Mouse (Mus musculus): Measurements from ENCODE around the gene Dlgap4. TPM values are rescaled to one million over a fixed set of nuclear protein-coding genes. Genes with fewer than 3 reads are reported as not detected.

Gene Dlgap4
- polyA plus RNA-seq, 1 experiment from 2014 or later: 55.5 TPM

DNA sequence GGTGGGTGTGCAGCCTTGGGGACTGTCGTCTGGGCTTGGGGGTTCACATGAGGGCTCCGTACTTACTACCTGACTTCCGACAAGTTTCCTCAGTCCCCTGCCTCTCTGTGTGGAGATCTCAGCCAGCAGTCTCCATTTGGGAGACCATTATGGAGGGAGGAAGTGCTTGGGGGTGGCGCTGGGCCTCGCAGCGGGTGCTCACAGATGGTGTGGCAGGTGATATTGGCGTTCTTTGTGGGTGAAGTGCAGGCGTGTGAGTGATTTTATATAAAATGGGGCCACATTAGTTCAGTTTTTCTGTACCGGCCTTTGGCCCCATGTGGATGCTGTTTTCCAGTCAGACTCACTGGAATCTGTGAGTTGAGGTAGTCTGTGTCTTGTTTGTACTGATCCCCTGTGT, 12.6 kb downstream of the Dlgap4 start:
- H3K27ac ChIP-seq (ENCODE audit: low read length): no peak overlapping the region
- 77% methylated on average over 9 of the region's 9 CpGs for WGBS
- no peaks in the 10 kb centered on the region for H3K27me3 ChIP-seq (ENCODE audit: control insufficient read depth, insufficient read depth, low read length)
- H3K4me2 ChIP-seq (ENCODE audit: low read depth, low read length): no peak overlapping the region
- H3K4me3 ChIP-seq (replicated peaks; ENCODE audit: low read length): no peak overlapping the region
- H3K4me1 ChIP-seq (ENCODE audit: control insufficient read depth, insufficient read depth, low read length): no peaks in the 10 kb centered on the region
- no peaks in the 10 kb centered on the region for H3K9me3 ChIP-seq (replicated peaks; ENCODE audit: control insufficient read depth, low read length)
- no peak for ATAC-seq (ENCODE audit: insufficient read depth, low FRiP score)
- H3K9ac ChIP-seq (ENCODE audit: low read length): no peak overlapping the region
- H3K36me3 ChIP-seq (ENCODE audit: control insufficient read depth, insufficient read depth, low read length): no peaks in the 10 kb centered on the region

DNA sequence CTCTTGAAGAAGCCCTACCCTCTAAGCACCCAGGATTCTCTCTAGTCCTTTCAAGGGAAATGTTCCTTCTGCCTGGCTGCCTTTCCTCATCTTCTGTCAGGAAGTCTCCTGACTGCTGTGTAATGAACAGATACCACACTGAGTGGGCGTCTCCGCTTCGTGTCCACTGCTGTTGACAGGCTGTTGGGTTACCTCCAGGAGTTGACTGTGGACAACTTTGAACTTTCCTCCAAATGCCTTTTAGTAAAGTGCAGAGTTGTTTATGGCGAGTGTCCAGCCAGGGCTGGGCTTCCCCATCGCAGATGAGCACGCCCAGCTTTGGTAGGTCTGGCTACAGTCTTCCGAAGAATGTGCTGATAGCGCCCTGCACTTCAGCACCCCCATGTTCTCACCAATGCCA, 13.0 kb downstream of the Dlgap4 start:
- H3K36me3 ChIP-seq (ENCODE audit: control insufficient read depth, insufficient read depth, low read length): no peaks in the 10 kb centered on the region
- 73% methylated on average over 8 of the region's 8 CpGs for WGBS
- no peak overlapping the region for H3K4me2 ChIP-seq (ENCODE audit: low read depth, low read length)
- H3K9ac ChIP-seq (ENCODE audit: low read length): no peak overlapping the region
- H3K9me3 ChIP-seq (replicated peaks; ENCODE audit: control insufficient read depth, low read length): no peaks in the 10 kb centered on the region
- no peak overlapping the region for H3K27ac ChIP-seq (ENCODE audit: low read length)
- ATAC-seq (ENCODE audit: insufficient read depth, low FRiP score): no peak
- no peaks in the 10 kb centered on the region for H3K4me1 ChIP-seq (ENCODE audit: control insufficient read depth, insufficient read depth, low read length)
- no peak overlapping the region for H3K4me3 ChIP-seq (replicated peaks; ENCODE audit: low read length)
- no peaks in the 10 kb centered on the region for H3K27me3 ChIP-seq (ENCODE audit: control insufficient read depth, insufficient read depth, low read length)

DNA sequence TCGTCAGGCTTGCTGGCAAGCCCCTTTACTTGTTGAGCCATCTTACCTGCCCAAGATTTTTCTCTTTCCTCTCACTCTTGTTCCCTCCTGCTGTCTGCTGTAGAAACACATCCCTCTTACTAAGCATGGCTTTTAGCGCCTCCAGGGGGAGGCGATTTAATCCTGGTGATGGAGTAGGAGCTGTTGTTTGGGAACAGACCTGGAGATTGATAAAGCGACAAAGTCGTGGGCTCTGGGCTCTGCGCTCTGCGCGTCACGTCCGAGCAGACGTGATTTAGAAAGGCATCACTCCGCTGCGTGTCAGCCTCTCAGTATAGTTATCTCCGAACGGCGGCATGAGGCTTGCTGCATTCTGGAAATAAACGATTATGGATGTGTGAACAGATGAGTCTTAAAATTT, 14.4 kb downstream of the Dlgap4 start:
- Histone ChIP-seq H3K36me3 (ENCODE audit: control insufficient read depth, insufficient read depth, low read length) (no peaks in the 10 kb centered on the region), H3K9ac (ENCODE audit: low read length) (no peak overlapping the region), H3K4me3 (replicated peaks; ENCODE audit: low read length) (no peak overlapping the region), H3K4me1 (ENCODE audit: control insufficient read depth, insufficient read depth, low read length) (no peaks in the 10 kb centered on the region), H3K9me3 (replicated peaks; ENCODE audit: control insufficient read depth, low read length) (no peaks in the 10 kb centered on the region), H3K27me3 (ENCODE audit: control insufficient read depth, insufficient read depth, low read length) (no peaks in the 10 kb centered on the region), H3K4me2 (ENCODE audit: low read depth, low read length) (no peak overlapping the region), H3K27ac (ENCODE audit: low read length) (no peak overlapping the region)
- no peak for ATAC-seq (ENCODE audit: insufficient read depth, low FRiP score)
- 46% methylated on average over 17 of the region's 17 CpGs for WGBS

DNA sequence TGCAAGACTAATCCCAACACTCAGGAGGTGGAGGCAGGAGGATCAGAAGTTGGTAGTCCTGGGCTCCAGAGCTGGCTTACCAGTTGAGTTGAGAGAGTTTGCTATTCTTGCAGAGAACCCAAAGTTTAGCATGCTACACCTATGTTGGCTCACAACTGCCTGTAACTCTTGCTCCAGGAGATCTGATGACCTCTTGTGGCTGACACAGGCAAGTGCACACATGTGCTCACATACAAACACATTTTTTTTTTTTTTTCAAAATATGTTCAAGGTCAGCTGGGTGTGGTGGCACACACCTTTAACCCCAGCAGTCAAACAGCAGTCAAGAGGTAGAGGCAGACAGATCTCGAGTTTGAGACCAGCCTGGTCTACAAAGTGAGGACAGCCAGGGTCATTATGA, 16.8 kb downstream of the Dlgap4 start:
- Histone ChIP-seq H3K4me3 (replicated peaks; ENCODE audit: low read length) (no peak overlapping the region), H3K27me3 (ENCODE audit: control insufficient read depth, insufficient read depth, low read length) (no peaks in the 10 kb centered on the region), H3K9ac (ENCODE audit: low read length) (no peak overlapping the region), H3K4me2 (ENCODE audit: low read depth, low read length) (no peak overlapping the region), H3K27ac (ENCODE audit: low read length) (no peak overlapping the region), H3K4me1 (ENCODE audit: control insufficient read depth, insufficient read depth, low read length) (no peaks in the 10 kb centered on the region), H3K36me3 (ENCODE audit: control insufficient read depth, insufficient read depth, low read length) (no peaks in the 10 kb centered on the region), H3K9me3 (replicated peaks; ENCODE audit: control insufficient read depth, low read length) (no peaks in the 10 kb centered on the region)
- WGBS: 68% methylated on average over 1 of the region's 1 CpGs
- ATAC-seq (ENCODE audit: insufficient read depth, low FRiP score): no peak

DNA sequence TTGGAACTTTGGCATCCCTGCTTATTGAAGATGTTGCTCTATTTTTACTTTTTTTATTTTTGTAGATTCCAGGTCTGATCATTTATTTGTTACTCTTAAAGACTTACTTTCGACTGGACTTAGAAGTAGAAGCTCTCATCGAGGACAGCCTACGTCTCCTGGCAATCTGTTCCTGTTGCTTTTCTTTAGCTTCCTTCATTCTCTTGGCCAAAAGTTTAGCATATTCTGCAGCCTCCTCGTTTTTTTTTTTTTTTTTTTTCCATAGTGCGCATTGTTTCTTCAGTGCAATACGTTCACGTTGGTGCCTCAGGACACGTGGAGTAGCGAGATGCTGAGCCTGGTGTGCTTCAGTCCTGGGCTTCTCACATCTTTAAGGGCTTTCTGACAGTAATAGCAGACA, 19.2 kb downstream of the Dlgap4 start:
- no peak overlapping the region for H3K4me3 ChIP-seq (replicated peaks; ENCODE audit: low read length)
- H3K4me1 ChIP-seq (ENCODE audit: control insufficient read depth, insufficient read depth, low read length): no peaks in the 10 kb centered on the region
- H3K9me3 ChIP-seq (replicated peaks; ENCODE audit: control insufficient read depth, low read length): no peaks in the 10 kb centered on the region
- H3K27me3 ChIP-seq (ENCODE audit: control insufficient read depth, insufficient read depth, low read length): no peaks in the 10 kb centered on the region
- no peak overlapping the region for H3K4me2 ChIP-seq (ENCODE audit: low read depth, low read length)
- 85% methylated on average over 9 of the region's 9 CpGs for WGBS
- no peak overlapping the region for H3K9ac ChIP-seq (ENCODE audit: low read length)
- ATAC-seq (ENCODE audit: insufficient read depth, low FRiP score): no peak
- no peak overlapping the region for H3K27ac ChIP-seq (ENCODE audit: low read length)
- H3K36me3 ChIP-seq (ENCODE audit: control insufficient read depth, insufficient read depth, low read length): no peaks in the 10 kb centered on the region

DNA sequence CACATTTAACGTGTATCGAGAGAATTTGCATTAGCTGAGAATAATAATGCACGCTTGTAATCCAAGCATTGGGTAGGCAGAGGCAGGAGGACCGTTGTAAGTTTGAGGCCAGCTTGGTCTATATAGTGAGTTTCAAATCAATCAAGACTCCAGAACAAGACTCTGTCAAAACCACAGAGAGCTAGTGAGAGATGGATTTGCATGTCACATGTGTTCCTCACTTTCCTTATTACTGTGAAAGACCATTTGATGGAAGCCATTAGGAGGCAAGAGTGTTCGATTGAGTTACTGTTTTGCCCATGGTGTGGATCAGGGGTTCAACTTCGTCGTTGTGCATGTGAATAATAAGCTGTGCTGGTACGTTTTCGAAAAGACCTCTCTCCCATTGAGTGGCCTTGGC, 21.6 kb downstream of the Dlgap4 start:
- H3K27ac ChIP-seq (ENCODE audit: low read length): no peak overlapping the region
- no peaks in the 10 kb centered on the region for H3K36me3 ChIP-seq (ENCODE audit: control insufficient read depth, insufficient read depth, low read length)
- H3K9me3 ChIP-seq (replicated peaks; ENCODE audit: control insufficient read depth, low read length): no peaks in the 10 kb centered on the region
- H3K4me2 ChIP-seq (ENCODE audit: low read depth, low read length): no peak overlapping the region
- H3K4me3 ChIP-seq (replicated peaks; ENCODE audit: low read length): no peak overlapping the region
- no peak for ATAC-seq (ENCODE audit: insufficient read depth, low FRiP score)
- no peaks in the 10 kb centered on the region for H3K27me3 ChIP-seq (ENCODE audit: control insufficient read depth, insufficient read depth, low read length)
- no peak overlapping the region for H3K9ac ChIP-seq (ENCODE audit: low read length)
- 82% methylated on average over 9 of the region's 9 CpGs for WGBS
- no peaks in the 10 kb centered on the region for H3K4me1 ChIP-seq (ENCODE audit: control insufficient read depth, insufficient read depth, low read length)

DNA sequence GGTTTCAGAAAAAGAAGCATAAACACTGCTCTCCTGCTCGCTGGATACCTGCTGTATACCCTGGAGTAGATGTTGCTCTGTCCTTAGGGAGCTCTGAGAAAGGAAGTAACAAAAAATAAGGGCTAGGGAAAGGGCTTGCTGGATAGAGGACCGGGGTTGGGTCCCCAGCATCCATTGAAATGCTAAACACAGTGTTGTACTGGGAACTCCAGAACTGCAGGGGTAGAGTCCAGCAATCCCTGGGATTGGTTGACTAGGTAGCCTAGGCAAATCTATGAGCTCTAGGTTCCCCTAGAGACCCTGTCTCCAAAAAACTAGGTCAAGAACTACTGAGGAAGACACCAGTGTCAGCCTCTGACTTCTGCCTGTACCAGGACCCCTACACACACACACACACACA, 27.6 kb downstream of the Dlgap4 start:
- Histone ChIP-seq H3K27me3 (ENCODE audit: control insufficient read depth, insufficient read depth, low read length) (no peaks in the 10 kb centered on the region), H3K27ac (ENCODE audit: low read length) (no peak overlapping the region), H3K4me1 (ENCODE audit: control insufficient read depth, insufficient read depth, low read length) (no peaks in the 10 kb centered on the region), H3K4me2 (ENCODE audit: low read depth, low read length) (no peak overlapping the region), H3K4me3 (replicated peaks; ENCODE audit: low read length) (no peak overlapping the region), H3K36me3 (ENCODE audit: control insufficient read depth, insufficient read depth, low read length) (no peaks in the 10 kb centered on the region), H3K9me3 (replicated peaks; ENCODE audit: control insufficient read depth, low read length) (0 out of 2 replicates have a peak, but pooled peaks cover 5% of the 10 kb centered on the region), H3K9ac (ENCODE audit: low read length) (no peak overlapping the region)
- ATAC-seq (ENCODE audit: insufficient read depth, low FRiP score): no peak
- 58% methylated on average over 2 of the region's 2 CpGs for WGBS

DNA sequence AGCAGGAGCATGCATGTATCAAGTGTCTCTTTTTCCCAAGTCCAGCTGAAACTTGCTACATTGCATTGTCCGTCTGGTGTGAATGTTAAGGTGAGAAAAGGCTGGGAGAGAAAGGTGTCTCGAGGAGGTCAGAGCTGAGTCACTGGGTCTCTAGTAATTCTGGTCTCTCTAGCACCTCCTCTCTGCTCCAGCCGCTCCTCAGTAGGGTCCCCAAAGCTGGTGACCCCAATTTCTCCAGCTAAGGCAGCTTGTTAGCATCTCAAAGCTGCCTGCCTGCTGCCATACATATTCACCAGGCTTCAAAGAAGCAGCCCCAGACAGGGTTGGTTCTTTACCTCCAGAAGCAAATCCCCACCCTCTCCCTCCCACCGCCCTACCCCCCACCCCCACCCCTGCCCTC, 29.4 kb downstream of the Dlgap4 start:
- no peak for ATAC-seq (ENCODE audit: insufficient read depth, low FRiP score)
- no peaks in the 10 kb centered on the region for H3K36me3 ChIP-seq (ENCODE audit: control insufficient read depth, insufficient read depth, low read length)
- 16% methylated on average over 4 of the region's 4 CpGs for WGBS
- 0 out of 2 replicates have a peak, but pooled peaks cover 5% of the 10 kb centered on the region for H3K9me3 ChIP-seq (replicated peaks; ENCODE audit: control insufficient read depth, low read length)
- H3K9ac ChIP-seq (ENCODE audit: low read length): no peak overlapping the region
- H3K27ac ChIP-seq (ENCODE audit: low read length): no peak overlapping the region
- no peak overlapping the region for H3K4me2 ChIP-seq (ENCODE audit: low read depth, low read length)
- H3K27me3 ChIP-seq (ENCODE audit: control insufficient read depth, insufficient read depth, low read length): no peaks in the 10 kb centered on the region
- no peak overlapping the region for H3K4me3 ChIP-seq (replicated peaks; ENCODE audit: low read length)
- H3K4me1 ChIP-seq (ENCODE audit: control insufficient read depth, insufficient read depth, low read length): no peaks in the 10 kb centered on the region

DNA sequence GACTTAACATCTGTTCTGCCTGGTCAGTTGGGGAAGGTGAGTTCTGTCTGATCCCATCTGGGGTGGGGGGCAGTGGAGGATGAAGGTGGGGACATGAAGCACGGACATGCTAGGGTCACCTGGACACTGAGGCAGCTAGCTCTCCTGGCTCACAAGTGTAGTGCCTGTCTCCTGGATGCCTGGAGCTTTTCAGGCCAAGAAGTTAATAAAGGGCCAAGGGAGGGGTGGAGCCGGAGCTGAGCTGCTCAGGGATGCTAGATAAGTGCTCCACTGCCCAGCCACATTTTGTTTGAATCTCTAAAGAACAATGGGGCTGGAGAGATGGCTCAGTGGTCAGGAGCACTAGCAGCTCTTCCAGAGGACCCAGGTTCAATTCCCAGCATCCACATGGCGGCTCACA, 29.9 kb downstream of the Dlgap4 start:
- no peak for ATAC-seq (ENCODE audit: insufficient read depth, low FRiP score)
- Histone ChIP-seq H3K9ac (ENCODE audit: low read length) (no peak overlapping the region), H3K27ac (ENCODE audit: low read length) (no peak overlapping the region), H3K27me3 (ENCODE audit: control insufficient read depth, insufficient read depth, low read length) (no peaks in the 10 kb centered on the region), H3K4me1 (ENCODE audit: control insufficient read depth, insufficient read depth, low read length) (no peaks in the 10 kb centered on the region), H3K4me3 (replicated peaks; ENCODE audit: low read length) (no peak overlapping the region), H3K4me2 (ENCODE audit: low read depth, low read length) (no peak overlapping the region), H3K36me3 (ENCODE audit: control insufficient read depth, insufficient read depth, low read length) (no peaks in the 10 kb centered on the region), H3K9me3 (replicated peaks; ENCODE audit: control insufficient read depth, low read length) (0 out of 2 replicates have a peak, but pooled peaks cover 5% of the 10 kb centered on the region)
- 42% methylated on average over 3 of the region's 3 CpGs for WGBS

DNA sequence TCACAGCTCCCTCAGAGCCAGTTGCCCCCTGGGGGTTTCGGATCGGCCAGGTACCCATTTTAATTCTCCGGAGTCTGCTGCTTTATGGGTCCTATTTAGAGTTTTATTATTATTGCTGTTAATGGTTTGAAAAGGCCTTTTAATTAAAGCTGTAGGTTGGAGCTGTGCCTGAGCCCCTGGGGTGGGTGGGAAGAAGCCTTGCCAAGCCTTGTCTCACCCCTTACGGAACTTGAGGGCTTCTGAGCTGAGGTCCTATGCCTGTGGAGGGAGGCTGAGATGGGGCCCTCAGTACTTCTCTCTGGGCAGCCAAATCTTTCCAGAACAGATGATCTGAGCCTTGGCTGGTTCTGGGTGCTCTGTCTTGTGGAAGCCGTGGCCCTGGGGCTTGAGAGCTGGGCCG, 31.6 kb downstream of the Dlgap4 start:
- Histone ChIP-seq H3K27me3 (ENCODE audit: control insufficient read depth, insufficient read depth, low read length) (no peaks in the 10 kb centered on the region), H3K4me3 (replicated peaks; ENCODE audit: low read length) (no peak overlapping the region), H3K36me3 (ENCODE audit: control insufficient read depth, insufficient read depth, low read length) (no peaks in the 10 kb centered on the region), H3K9ac (ENCODE audit: low read length) (no peak overlapping the region), H3K4me2 (ENCODE audit: low read depth, low read length) (no peak overlapping the region), H3K9me3 (replicated peaks; ENCODE audit: control insufficient read depth, low read length) (0 out of 2 replicates have a peak, but pooled peaks cover 5% of the 10 kb centered on the region), H3K4me1 (ENCODE audit: control insufficient read depth, insufficient read depth, low read length) (no peaks in the 10 kb centered on the region), H3K27ac (ENCODE audit: low read length) (no peak overlapping the region)
- WGBS: 62% methylated on average over 6 of the region's 6 CpGs
- ATAC-seq (ENCODE audit: insufficient read depth, low FRiP score): no peak

Measured in stomach, embryonic 16.5 days (tissue).